Mouse (Mus musculus) thymus, postnatal 25 days (tissue): Measurements from ENCODE around the gene Npepl1.

Source experiments
- DNase-seq: peaks from one replicate; pipeline ENCODE4 v3.0.0; 2022

The Npepl1 gene

DNA sequence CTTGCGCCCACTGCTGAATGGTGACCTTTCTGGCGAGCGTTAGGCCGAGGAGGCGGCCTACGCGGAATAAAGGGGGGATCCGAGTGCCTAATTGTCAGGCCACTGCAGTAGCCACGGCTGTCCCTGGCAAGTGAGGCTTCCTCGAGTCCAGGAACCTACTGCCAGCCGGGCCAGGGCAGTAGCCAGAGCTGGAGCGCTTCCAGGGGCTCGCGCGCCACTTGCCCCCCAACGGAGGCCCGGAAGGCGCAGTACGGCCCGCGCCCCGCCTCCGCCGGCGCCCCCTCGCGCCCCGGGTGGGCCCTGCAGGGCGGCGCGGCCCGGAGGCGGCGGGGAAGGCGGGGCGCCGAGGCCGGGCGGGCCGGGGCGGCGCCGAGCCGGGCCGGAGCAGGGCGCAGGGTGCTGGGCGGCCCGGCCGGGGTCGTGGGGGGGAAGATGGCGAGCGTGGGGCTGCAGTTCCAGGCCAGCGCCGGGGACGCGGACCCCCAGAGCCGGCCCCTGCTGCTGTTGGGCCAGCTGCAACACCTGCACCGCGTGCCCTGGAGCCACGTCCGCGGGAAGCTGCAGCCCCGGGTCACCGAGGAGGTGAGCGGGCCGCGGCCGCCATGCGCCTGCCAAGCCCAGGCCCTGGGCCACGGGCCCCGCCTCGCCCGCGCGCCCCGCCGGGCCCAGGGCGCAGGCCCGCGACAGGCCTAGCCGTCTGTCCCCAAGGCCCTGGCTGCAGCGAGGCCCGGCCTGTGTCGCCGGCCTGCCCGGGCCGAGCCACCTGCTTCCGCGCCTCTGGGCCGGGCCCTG is at the start of gene Npepl1:
Npepl1 (plus strand) TSS at position 359 of the 792 bp plus-strand sequence.
- DNase-seq = peak; percentile 78

DNA sequence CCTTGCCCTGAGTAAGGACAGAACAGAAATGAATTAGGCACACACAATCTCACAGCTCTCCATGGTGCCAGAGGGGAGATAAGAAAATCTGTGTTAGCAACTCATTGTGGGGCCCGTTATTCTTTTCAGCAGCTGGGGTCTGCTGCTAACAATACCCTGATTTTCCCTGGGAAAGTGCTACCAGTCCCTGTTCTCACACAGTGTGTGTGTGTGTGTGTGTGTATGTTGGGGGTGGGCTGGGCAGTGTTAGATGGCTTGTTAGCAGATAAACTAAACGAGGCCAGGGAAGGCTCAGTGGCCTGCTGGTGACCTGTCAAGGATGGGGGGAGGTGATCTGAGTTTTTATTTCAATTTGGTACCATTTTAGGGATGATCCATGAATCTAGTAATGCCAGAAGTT is 48.9 kb upstream of the Npepl1 start:
- no peak for DNase-seq

DNA sequence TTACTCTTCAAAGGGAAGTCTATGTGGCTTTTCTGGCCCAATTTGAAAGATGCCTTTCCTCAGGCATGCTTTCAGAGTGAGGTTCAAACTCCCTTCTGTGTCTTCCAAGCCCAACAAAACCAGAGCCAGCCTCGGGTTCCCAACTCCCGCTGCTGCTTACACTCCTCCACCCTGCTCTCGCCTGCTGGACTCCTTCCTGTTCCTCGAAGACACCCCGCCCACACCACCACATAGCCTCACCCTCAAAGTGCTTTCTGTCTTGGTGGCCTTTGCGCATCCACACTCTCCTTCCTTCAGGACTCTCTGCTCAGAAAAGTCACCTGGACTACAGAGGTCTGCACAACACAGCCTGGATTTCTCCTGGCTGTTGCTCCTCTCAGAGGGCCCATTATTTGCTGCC is 47.1 kb upstream of the Npepl1 start:
- no peak for DNase-seq

DNA sequence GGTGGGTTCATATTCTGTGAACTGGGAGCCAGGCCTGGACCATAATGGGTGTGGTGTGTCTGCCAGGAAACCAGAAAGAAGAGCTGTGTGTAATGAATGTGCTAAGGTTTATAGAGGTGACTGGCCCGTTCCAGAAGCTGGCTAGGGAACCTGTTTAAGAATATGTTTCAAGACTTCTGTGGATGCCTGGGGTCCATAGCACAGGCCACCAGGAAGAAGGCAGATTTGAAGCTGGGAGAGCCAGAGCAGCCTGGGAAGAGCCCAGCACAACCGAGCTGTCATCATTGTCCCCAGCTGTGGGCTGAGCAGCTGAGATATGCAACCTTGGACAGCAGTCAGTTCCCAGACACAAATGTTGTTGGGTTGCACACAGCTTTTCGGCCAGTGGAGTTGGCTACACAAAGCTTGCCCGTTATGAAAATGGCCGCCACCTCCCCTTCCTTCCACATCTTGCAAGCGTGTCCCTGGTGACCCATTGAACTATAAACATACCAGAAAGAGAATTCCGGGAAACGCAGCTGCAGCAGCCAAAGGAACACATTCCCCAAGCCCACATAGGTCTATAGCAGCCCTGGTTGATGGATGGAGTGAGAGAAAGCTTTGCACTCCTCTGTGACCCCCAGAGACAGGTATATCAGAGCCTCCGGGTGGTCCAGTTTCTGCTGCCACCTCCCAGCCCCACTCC is 46.5 kb upstream of the Npepl1 start:
- no peak for DNase-seq

DNA sequence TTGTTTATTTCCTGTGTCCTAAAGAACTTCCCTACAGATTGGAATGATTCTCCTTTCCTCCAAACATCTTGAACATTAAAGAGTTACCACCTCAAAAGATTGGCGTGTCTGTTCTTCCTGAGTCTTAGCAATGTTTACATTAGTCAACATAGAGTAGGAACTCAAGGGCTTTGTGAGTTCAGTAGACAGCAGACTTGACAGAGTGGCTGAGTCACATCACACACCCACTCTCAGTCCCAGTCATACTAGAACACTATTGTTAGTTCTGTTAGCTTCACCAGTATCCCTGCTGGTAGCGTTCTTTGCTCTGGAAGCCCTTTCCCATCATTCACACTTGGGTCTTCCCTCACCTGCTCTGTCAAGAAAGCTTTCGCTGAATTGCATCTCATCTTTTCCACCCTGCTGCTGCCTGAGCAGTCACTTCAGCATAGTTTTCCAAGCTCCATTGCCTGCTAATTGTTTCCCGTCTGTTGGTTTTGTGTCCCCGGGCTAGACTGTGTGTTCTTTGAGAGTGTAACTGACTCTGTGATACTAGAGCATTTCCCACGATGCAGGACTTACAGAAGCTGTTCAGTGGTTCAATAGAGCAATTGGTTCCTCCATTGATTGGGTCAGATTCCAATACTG is 42.2 kb upstream of the Npepl1 start:
- no peak for DNase-seq

DNA sequence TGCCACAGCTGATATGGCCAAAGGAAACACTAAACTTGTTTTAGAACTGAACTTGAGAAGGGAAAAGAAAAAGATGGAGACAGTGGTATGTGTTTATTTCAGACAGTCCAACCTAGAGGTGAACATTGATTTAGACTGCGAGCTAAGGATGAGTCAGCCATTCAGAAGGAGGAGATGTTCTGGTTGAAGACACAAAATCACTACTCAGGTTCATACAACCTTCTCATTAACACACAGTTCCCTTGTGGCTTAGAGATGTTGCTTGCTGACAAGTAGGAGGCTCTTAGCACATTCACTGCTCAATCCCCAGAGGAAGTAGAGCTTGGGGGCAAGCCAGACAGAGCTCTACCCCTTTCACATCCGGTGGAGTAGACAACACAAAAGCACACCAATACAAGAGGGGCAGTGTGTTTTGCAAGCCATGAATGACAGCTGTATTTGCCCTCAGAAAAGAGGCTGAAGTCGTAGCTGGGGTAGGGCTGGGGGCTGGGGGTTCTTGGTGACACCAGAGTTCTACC is 40.6 kb upstream of the Npepl1 start:
- peak; percentile 12 for DNase-seq

DNA sequence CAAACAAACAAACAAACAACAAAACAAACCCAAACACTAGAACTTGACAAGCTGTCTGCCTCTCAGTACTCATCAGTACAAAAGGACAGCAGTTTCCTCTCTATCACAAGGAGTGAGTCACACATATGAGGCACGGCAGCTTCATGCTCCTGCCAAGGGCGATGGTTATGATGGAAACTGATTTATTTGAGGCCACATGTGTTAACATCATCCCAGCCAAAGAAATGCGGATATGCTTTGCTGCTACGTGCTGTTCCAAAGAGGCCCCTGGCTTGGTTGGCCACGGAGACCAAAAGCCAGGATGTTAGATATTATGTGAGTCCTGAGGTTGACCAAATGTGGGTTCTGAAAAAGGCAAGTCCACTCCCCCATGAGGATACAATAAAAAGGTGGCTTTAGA is 38.7 kb upstream of the Npepl1 start:
- DNase-seq = no peak

DNA sequence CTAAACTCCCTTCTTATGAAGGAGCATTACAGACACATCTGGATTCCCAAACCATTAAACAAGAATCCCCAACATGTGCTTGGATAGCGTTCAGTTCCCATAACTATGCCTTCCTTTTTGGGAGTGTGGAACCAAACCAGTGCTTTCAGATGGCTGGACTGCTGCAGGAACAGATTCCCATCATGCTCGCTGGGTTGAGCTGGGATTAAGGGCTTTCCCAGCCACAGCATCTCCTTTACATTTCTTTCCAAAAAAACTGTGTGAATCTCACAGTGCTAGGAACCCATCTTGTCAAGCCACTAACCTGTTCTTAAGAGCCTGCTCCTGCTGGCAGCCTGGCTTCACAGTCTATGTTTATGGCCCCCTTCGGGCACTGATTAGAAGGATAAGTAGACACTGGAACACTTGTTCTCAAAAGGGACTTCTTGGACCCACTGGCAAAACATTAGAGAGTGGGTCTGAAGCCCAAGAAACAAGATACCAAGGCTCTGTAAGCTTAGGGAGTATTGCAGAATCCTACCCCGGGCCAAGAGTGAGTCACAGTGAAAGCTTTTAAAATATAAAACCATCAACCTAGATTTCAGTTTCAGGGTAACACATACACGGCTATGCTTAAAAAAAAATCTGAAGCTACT is 36.9 kb upstream of the Npepl1 start:
- no peak for DNase-seq

DNA sequence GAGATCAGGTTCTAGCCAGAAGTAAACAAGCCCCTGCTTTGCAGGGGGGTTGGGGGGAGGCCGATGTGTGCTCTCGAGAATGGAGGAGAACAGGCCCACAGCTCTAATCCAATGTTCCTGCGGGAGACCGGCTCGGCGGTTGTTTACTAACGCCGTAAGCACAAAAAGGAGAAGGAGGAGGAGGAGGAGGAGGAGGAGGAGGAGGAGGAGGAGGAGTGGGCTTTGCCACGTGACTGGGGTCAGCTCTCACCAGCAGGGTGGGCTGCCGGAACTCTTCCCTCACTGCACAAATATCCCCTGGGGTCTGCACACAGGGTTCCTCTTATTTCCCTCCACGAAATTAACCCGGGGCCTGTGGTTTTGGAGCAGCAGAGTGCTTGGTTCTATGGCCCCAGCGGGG is 35.5 kb upstream of the Npepl1 start:
- peak; percentile 31 for DNase-seq

DNA sequence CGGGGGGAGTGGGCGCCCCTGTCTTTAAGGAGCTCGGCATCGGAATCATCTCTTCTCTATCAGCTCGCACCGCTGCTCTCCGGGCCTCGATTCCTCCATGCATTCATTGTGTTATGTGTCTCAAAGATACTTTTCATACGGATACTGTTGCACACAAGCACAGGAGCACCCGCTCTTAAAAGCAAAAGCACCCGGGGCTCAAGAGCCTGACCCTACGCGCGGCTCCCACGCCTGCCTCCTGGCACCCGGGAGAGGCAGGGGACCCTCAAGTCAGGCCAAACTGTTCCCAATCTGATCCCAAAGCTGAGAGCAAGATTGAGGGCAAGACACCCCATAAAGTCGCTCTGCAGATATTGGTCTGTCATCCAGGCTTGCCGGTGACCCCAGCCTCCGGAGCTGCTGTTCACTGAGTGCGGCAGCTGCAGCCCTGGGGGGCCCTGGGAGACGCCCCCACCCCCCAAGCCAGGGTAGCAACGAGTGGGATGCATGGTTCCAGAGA is 35.0 kb upstream of the Npepl1 start:
- DNase-seq = no peak

DNA sequence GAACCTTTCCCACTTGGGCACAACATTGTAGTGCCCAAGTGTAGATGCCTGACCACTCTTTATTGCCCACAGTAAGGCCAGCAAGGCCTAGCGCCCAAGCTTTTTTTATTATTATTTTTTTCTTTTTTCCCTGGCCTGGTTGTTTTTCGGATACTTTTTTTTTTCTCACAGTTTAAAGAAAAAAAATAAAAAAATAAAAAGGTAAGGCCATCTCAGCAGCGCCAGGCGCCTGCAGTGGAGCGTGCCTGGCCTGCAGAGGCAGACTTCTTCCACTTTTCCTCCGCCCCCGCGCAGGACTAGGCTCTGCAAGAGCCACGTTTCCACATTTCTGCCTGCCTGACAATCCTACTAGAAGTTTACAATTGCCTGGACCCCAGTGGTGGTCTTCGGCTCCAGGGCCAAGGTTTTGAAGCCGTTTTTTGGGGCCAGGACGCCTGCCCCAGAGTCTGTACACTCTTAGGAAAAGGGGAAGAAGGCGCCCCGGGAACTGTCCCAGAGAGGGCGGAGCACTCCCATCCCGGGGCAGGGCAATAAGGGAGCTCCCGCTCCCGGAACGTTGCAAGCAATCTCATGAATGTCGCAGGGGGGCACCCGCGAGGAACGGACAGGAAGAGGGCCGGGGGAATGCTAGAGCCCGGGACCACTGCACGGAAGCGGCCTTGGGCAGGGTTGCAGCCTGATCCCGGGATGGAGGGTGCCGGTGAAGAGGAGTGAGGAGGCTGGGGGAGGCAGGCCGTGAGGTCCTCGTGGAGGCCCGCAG is 34.3 kb upstream of the Npepl1 start, which contains the start of gene Stx16:
Stx16 (plus strand) TSS at position 636 of the 760 bp plus-strand sequence.
- DNase-seq = peak; percentile 92

DNA sequence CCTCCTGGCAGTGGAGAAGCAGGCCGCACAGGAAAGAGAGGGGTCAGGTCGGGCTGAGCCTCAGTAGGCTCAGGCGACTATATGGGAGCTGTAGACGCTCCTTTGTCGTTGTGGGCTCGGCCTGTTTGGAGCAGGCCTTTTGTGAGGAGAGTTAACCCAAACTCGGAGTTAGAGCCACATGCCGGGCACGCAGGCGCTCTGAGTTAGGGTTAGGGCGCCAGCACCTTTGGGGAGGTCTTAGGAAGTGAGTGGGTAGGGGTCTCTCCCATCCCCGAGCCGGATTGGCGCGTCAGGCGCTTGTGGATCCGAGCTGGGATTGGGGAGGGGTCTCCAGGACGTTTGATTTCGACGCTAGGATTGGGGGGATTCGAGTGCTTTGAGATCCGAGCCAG is 33.7 kb upstream of the Npepl1 start:
- no peak for DNase-seq

DNA sequence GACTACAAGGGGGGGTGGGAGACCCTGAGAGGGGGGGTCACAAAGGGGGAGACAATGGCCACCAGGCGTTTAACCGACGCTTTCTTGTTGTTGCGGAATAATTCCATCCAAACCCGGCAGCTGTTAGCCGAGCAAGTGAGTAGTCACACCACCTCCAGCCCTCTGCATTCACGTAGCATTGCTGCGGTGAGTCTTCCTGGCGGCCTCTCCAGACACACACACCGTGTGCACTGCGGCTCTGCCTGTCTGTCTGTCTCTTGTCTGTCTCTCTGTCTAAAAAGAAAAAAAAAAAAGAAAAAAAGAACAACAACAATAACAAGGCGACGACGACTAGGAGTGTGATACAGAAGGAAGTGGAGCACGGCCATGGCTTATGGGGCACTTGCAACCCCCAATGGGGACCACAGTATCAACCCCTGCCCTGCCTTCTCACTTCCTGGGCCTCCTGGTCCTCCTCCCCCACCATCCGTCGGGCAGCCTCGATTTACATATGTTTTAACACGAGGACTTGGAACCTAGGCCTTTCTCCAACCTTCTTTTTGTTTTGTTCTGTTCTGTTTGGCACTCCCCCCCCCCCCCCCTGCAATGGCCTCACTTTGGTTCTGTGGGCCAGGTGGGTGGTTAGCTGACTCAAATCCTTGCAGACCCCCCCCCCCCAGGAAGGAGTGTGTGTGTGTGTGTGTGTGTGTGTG is 33.0 kb upstream of the Npepl1 start:
- peak; percentile 64 for DNase-seq

DNA sequence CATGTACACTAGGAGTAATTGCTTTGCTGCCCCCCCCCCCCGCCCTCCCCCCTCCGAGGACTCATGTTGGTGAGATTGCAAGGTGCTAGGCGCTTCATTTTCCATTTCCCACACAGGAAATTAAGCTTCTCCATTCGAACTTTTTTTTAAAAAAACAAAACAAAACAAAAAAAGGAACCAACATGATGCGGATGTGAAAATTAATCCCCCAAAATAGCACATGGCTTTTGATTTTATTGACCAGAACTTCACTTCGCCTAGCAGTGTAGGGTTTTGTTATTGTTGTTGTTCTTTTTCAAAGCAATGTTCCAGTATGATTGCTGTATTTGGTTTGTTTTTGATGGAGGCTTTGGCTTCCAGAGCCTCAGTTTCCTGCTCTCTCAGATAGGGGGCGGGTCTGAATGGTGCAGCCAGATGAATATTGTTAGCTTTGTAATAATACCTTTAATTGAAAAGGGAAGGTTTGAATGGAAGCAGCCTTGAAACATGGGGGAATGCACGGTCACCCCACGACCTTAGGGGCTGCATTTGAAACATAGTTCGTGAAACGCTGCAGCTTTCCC is 32.3 kb upstream of the Npepl1 start:
- peak; percentile 8 for DNase-seq

DNA sequence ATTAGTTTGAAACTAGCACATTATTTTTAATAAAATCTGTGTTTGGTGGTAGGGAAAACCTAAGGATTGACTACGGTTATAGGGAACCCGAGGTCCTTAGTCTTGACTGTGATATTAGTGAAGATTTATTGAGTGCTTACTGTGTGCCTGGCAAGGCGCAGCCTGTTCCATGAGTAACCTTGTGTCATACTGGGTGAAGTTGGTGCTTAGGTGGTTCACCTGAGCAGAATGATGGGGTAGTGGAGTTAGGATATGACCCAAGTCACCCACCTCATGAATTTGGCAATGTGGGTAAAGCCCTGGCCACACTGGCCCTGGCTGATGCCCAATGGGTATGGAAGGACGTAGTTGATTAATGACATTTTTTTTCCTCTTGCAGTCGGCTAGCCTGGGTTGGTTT is 28.3 kb upstream of the Npepl1 start:
- DNase-seq = no peak

DNA sequence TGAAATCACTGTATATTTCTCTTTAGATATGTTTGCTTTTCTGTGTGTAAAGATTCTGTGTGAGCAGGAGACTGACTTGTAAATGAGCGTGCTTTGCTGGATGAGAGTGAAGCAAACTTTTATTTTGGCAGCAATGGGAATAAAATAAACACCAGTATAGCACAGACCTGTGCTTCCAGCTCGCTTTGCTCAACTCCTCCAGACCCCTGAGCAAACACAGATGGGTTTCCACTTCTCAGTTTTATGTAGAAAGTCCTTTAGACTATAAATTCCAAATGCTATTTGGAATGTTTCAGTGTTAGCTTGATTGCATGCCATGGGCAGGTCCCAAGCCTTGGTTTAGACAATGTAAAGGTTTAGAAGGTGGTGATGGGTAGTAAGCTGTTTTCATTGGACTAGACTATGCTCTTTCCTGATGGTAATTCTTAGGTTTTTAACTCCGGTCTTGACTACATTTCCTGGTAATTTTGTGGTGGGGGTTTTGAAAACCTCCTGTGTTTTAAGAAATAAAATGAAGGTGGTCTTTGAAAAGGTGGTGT is 27.7 kb upstream of the Npepl1 start:
- DNase-seq = no peak

DNA sequence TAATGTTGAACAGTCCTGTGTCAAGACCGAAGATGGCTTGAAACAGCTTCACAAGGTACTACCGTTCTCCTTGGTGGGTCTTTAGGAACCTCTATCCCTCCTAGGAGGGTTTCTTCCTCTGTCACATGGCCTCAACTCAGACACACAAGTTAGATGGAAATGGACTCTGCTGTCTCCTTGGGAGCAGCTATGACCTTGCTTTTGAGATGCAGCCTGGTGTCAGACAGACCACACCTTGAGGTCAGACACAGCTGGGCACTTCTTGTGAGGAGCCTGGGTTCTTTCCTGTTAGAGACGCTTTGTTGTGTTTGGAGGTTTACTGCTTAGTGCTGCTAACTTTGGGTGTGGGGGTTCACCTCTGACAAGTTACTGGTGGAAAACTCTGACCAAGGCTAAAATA is 15.1 kb upstream of the Npepl1 start:
- no peak for DNase-seq

DNA sequence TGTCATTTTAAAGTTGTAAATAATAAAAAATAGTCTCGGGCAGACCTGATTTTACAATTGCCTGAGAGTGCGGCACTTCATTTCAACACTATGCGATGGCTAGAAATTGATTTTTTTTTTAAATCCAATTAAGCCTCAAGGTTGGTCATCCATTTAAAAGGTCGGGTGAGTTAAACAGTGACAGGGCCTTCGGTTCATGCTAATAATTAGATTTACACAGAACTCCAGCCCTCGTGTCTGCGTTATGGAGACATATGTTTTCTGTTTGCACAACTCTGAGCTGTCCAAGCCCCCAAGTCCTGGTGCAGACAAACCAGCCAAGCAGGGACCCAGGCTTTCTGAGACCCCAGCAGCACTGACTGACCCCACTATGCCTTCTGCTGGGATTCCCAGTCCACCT is 7.8 kb upstream of the Npepl1 start:
- DNase-seq = no peak

DNA sequence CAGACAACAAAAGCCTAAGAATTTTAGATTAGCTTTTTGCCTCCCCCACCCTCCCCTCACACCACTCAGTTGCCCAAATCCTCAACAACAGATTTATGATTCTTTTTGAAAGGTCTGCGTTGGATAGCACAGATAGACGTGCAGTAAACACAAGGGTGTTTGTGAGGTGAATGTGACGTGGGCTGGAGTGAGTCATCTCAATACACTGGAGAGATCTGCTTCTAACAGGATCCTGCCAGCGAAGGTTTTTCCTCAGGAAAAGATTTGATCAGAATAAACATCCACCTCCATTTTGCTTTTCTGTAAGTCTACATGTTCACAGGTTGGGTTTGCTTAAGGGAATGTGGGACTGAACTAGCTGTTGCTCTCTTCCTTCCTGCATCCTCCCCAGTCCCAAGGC is 6.6 kb upstream of the Npepl1 start:
- DNase-seq = no peak

DNA sequence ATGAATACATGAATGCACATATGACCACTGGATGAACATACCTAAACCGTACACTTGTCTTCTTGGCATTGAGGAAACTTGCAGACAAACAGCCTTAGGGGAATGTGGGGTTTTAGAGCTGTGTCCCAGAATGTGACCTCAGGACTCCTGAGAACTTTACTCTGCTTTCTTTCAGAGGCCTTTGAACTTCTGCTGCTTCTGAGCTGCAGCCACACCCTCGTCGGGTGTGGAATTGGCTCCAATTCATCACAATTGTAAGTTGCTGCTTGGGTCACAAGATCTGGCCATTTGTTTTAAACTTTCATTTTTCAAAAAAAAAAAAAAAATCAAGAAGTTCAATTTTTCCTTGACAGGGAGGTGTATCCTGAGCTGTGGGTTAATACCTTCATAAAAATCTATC is 2.8 kb upstream of the Npepl1 start:
- DNase-seq = no peak
